Mouse (Mus musculus): ENCODE measurements at regions not wholly inside any gene's neighbourhood (a gene's known extent, or its start where the extent isn't known, plus 50 kb on each side); places are given as distances from the start of the nearest gene placed in this dataset.
"Not testable (repeated sequence)": the region's sequence is repeated elsewhere in the genome, so short reads cannot be mapped to it uniquely, and the experiment has no call there.

DNA sequence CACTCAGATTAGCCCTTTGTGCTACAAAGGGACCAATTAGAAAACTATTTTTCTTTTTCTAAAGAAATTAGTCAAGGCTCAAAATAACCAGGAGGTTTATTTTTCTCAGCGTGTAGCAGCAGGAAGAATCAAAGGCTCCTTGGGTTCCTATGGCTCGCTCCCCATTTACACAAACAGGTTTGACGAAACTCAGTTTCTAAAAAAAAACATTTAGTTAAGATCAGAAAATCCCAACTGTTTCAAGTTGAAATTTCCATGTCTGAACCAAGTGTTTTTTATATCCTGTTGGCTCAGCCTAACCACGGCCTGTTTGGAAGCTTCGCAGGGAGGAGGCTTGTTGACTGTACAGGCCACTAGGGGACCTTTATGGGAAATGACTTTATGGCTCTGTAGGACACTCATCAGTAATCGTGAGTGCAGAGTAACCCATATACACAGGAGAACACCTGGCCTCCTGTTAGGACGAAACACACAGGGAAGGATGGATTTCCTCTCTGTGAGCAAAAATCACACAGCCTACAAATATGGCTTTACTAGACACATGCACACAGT, 215.6 kb upstream of the Sesn3 start:
- DNase-seq: no peak

DNA sequence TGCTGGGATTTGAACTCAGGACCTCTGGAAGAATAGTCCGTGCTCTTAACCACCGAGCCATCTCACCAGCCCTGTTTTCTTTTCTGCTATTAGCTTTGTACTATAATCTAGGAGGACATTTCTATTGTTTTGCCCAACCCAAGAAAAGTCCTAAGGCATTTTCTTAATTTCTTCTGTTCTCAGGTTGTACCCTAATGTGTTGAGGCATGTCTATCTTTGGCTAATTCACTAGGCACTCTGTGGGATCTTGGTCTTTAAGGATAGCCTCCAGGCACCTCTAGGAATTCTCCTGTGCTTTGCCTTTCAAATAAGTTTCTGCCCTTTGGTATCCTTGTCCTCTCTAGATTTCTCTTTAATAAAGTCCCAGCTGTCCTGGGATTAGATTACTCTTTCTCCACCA, 214.6 kb upstream of the Sesn3 start:
- no peak for DNase-seq

DNA sequence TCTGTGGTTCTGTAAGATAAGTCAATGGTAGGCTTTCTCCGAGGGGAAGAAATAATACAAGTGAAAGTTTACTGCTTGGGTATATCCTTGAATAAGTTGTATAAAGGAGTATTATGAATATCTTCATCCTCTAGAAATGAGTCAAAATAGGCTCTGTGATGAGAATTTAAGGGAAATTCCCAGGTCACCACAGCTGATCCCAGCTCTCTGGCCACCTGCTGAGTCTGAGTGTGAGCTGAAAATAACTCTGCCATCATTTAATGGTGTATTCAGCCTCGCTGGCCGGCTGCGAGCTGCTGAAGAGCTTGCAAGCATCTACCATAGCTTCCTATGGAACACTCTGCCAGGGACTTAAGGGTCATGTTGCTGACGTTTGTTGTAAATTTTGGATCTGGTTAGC, 213.5 kb upstream of the Sesn3 start:
- no peak for DNase-seq

DNA sequence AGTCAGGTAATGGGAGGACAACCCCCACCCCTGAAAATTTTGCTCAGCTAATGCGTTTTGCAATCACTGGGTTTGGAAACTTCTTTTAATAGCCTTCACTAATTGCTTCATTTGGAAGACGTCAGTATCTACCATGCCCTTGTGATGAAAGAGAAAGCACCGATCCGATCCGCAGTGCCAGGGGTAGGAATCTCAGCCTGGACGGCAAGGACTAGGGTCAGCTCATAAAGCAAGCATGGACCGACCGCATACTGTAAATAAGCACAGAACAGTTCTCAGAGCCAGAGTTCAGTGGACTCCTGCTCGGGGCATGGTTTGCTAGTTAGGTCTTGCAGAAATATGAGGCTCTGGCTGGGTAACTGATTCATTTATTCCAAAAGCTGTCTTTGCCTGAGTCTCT, 213.0 kb upstream of the Sesn3 start:
- DNase-seq: no peak

DNA sequence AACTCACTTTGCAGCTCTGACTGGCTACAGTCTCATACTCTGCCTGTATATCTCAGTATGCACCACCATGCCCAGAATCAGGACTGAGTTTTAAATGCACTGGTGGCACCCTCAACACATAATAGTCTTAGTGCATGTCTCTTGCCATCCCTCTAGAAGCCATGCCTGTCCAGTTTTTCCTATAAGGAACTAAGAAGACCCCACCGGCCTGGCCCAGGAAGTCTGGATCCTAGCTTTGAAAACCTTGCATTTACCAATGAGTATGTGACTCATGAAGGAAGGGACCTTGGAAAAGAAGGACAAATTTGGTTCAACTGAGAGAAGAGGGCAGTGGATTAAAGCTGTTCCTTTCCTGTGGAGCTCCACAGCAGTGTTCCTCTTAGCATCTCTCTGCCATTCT, 212.2 kb upstream of the Sesn3 start:
- DNase-seq: no peak

DNA sequence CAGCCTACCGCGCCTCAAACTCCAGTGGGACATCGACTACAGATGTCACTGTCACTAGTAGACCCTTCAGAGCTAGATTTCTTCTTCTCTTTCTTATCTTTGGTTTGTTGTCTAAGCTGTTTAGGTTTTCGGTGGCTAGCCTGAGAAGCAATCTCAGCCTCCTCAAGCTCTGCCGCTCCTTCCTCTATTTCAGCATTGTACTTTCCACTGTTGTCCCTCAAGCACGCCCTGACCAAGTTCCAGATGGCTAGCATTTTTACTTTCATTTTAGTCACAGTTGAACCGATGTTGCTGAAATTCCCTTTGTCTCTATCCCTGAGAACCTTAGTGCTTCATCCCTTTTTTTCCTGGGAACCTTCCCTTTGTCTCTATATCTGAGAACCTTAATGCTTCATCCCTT, 208.1 kb upstream of the Sesn3 start:
- not testable (repeated sequence) for DNase-seq

DNA sequence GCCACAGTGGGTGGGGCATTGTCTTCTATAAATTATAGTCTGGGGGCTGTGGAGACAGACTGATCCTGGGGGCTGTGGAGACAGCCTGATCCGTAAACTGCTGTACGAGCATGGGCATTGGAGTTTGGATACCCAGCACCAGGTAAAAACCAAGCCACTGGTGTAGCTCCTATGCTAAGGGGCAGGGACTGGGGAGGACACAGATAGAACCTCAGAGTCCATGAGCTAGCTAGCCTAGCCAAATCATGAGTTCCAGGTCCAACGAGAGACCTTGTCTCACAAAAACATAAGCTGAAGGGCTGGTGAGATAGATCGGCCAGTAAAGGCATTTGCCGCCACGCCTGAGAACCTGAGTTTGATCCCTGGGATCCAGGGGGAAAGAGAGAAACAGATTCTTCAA, 205.8 kb upstream of the Sesn3 start:
- no peak for DNase-seq

DNA sequence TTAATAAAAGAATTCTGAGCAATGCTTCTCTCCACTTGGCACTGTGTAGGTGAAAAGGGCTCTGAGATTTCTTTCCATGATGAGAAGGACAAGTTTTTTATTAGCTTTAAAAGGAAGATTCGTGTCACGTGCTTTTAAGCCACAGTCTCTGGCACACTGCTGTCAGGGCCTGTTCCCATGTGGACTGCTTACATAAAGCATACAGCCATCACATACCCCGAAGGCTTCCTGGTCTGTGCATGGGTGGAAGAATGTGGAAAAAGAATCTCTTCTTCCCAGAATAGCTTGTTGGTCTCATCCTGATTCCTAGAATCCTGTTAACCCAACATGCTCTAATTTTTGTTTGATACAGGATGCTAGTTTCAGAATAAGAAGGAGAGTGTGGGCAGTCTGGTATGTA, 205.1 kb upstream of the Sesn3 start:
- DNase-seq: no peak

DNA sequence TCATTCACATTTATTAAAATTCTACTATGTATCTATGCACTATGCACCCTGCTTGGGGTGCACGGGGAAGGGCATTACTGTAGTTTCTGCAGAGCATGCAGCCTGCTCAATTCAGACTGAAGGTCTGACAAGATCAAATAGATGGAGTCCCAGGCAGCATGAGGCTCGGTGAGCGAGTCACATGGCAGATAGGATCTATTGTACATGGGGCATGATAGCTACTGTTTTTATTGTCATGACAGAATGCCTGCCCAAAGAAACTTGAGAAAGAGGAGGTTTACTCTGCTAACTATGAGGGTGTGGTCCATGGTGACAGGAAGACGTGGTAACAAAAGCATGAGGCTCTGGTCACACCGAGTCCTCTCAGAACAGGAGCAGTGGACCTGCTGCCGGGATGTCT, 203.1 kb upstream of the Sesn3 start:
- DNase-seq: no peak

DNA sequence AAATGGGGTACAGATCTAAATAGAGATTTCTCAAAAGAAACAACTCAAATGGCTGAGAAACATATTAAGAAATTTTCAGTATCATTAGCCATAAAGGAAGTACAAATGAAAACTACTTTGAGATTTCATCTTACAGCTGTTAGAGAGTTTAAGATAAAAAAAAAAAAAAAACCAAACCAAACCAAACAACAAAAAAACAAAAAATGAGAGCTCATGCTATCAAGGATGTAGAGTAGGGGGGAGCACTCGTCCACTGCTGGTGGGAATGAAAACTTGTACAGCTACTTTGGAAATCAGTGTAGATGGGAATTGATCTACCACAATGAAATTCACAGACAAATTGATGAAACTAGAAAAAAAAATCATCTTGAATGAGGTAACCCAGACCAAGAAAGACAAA, 201.9 kb upstream of the Sesn3 start:
- no peak for DNase-seq

DNA sequence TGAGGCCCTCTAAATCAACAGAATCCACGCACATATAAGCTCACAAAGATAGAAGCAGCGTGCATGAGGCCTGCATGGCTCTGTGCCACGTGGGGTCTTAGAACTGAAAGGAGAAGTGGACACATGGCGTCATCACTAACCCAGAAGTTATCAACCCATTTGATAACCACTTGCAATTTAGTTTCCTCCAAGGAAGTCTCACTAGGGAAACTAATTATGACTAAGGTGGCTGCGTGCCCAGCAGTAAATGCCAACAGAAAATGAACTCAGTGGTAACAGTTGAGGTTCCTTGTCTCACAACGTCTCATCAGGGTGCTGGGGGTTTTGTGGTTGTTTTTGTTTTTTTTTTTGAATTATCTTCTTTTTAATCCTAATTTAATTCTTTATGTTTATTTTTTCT, 200.6 kb upstream of the Sesn3 start:
- no peak for DNase-seq

DNA sequence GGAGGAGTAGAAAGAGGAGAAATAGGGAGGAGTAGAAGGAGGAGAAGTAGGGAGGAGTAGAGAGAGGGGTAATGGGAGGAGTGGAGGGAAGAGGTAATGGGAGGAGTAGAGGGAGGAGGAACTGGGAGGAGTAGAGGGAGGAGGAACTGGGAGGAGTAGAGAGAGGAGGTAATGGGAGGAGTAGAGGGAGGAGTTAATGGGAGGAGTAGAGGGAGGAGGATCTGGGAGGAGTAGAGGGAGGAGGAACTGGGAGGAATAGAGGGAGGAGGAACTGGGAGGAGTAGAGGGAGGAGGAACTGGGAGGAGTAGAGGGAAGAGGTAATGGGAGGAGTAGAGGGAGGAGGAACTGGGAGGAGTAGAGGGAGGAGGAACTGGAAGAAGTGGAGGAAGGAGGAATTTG, 200.0 kb upstream of the Sesn3 start:
- DNase-seq: not testable (repeated sequence)

DNA sequence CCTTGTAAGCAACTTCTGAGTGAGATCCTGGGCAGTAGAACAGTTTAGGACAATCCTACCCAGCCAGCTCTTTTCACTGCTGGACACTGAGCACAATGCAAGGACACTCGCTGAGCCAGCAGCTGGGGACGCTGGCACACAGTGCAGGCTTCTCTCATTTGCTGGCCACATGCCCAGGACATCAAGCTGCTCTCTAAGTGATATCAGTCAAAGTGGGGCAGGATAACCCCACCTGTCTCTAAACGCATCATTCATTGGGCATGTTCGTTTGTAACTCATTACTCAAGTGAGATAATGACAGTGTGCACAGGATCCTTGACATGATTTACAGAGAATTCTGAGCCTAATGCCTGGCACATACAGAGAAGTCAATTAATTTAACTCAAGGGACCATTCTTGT, 199.4 kb upstream of the Sesn3 start:
- peak; percentile 53 to 76 for DNase-seq

DNA sequence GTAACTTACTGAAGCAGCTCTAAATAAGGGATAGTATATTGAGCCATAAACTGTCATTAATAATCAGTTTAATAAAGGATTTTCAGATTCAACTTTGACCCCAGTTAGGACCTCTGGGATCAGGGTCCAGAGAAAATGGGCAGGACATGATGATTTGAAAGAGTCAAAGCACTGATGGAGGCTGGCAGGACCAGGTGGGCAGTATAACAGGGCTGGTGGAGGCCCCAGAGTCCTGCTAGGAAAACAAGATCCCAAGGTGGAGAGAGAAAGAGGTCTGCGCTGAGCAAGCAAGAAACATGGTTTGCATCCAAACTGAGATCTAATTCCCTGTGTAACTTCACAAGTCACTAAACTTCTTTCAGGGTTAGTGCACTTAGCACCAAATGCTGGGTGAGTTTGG, 199.0 kb upstream of the Sesn3 start:
- DNase-seq: no peak

DNA sequence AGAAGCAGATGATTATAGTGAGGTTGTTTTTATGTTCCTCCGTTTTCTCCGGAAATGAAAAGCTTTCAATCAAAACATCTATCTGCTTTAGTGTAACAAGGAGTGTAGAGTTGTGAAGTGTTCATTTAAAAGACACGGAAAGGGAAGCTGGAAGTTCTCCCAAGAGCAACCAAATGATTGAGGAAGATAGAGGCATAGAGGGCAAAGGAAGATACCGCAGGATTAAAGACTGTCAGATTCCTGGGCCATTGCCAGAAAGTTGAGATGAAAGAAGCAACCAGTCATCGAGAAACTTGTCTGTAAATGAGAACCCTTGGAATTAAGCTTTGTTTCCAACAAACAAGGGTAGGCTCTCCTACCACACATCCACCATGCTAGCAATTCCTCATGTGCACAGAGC, 198.1 kb upstream of the Sesn3 start:
- DNase-seq: no peak

DNA sequence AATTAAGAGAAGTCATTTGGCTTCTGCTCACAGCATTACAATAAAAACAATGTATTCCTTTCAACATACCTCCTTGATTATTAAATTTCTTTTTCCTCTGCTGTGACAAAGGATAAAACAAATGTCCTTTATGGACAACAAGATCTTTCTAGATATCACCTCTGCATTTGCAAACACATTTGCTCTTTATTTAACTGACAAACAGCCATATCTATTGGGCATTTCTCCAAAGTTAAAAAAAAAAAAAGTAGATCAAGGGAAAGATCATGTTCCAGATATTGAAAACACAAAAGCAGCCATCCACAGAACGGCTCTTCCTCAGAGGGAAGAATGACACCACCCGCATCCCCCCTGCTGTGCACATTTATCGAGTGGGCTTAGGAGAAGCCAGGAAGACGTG, 193.7 kb upstream of the Sesn3 start:
- DNase-seq: no peak

DNA sequence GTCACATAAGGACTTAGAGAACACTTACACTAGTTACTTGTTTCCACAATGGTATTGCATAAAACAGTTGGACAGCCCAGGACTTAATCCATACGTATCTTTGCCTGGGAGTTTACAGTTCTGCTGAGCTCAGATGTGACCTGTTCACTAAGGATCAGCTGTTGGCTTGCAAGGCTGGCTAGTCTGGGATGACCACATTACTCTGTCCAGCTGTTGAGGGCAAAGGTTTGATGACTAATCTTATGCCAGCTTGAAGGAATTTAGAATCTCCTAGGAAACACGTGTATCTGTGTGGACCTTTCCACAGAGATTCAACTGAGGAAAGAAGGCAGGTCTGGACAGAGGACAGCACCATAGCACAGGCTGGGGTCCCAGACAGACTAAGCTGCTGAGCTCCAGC, 188.7 kb upstream of the Sesn3 start:
- no peak for DNase-seq

DNA sequence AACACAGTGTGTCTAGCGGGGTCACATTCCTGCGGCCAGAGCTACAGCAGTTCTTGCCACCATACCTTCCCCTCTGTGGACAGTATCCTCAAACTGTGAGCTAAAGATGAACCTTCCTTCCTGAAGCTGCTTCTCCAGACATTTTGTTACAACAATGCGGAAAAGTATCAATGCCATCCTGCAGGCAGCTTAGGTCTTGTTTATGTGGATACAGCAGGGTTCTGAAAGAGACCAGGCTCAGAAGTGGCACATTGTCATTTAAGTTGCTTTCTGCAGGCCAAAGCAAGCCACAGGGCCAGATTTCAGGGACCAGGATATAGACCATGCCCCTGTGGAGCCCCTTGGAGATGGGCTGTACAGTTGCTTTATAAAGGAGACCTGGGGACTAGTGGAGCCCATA, 188.3 kb upstream of the Sesn3 start:
- no peak for DNase-seq

DNA sequence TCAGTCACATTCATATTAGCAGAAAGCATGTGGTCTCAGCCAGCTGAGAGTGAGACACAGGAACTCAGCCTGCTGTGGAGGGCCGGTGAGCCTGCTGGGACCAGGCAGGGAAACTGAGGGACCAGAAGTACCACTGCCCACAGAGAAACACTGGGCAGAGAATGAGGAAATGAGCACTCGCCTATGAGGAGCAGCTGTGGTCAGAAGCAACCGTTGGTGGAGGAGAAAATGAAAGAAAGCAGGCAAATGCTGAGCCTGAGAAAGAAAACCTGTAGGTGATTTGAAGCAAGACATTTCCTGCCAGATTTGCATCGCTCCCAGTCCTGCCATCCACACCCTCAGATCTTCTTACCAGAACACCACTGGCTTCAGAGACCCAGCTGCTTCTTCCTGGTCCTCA, 187.0 kb upstream of the Sesn3 start:
- DNase-seq: no peak

DNA sequence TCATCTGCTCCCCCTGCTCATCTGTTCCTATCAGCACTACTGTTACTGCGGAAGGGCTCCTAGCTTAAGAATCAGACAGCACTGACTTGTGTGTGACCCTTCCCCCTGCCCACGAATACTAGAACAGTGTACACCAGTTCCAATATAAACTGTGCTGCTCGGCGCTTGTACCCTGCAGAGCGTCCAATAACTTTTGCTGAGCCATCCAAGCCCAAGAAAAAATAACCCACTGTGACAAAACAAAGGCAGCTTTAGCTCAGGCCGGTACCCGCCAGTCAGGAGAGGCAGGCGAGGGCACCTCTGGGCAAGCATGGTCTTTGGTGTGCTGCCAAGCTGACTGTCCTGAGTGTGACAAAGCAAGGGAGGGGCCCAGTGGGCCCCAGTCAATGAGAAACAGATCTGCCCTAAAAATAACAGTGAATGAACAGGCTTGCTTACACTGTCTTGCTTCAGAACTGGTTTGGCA, 185.0 kb upstream of the Sesn3 start:
- peak; percentile 30 to 45 for DNase-seq

DNA sequence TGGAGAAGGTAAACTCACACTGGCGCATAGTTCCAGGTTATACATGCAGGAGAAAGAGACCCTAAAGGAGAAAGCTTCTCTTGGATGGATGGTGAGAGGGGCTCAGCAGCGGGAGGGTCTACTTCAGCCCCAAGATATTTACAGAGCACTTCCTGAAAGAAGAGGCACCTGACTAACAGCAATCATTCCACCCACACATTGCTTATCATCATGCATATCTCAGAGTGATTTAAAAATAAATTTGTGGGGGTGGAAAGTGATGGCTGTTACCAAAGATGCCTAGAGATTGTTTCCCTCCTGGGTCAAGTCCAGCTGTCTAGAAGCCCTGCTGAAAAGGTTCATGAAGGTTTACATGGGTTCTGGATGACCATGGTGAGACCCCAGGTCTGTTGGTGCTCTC, 184.4 kb upstream of the Sesn3 start:
- no peak for DNase-seq

DNA sequence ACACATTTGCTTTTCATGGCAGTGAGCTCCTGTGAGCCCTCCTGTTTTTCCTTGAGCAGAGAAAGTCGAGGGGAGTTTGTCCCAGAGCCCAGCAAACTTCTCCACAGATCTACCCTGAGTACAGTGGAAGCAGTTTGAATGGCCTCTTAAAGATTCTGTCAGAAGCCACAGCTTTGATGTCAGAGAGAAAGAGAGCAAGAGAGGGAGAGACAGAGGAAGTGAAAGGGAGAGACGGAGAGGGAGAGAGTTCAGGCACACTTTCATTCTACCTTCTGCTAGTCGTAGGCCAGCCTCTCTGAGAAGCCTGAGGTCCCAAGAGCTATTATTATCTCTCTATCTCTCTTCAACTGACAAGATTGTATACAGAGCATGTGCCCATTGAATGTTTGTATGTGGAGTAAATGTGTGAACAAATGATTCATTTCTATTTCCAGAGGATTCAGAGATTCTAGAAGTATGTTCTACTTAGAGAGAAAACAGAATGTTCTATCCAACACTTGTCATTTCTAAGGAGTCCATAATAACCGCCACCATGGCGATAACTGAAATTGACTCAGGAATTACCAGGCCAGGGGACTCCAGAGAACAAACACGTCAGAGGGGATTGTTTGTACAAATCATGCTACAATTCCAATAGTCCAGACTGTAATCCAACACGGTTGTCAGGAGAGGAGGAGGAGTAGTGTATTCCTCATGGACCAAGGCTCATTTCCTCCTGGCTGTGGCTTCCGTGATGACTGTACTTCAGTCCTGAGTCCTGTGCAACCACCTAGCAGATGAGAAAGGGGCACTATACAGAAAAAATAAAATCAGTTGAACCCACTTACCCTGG, 183.6 kb upstream of the Sesn3 start:
- no peak for DNase-seq

DNA sequence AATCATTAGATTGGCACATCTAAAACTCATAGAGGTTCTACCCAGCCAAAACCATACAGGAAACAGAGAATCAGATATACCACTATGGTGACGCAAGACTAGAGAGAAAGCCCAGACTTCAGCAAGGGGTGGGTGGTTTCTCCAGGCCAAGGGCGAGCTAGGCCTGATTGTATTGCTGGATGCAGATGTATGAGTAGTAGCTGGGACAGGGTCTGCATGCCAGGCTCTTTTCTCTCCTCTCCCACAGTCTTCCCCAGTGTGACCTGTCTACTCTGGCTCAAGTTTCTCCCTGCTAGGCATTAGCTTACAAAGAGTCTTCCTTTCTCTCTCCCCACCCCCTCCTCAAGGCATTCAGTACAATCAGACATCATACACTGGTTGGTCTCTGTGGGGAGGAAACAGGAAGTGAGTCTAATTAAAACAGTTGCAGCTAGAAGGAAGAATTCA, 181.8 kb upstream of the Sesn3 start:
- peak in 1 of 2 experiments; percentile 21 for DNase-seq

DNA sequence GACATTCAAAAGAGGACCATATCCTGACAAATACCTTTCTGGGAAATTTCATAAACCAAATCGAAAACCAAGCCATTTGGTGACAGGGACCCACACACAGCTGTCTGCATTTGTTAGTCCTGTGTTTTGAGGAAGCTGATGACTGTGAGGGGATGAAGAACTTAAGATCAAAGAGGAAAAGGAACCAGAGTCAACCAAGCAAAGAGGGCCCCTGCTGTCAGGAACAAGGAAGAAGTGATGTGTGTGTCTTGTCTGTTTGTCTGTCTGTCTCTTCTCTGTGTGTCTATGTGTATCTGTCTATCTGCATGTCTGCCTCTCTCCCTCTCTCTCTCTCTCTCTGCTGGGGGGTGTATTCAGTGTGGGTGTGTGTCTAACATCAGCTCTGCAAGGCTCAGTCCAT, 171.3 kb upstream of the Sesn3 start:
- DNase-seq: no peak

DNA sequence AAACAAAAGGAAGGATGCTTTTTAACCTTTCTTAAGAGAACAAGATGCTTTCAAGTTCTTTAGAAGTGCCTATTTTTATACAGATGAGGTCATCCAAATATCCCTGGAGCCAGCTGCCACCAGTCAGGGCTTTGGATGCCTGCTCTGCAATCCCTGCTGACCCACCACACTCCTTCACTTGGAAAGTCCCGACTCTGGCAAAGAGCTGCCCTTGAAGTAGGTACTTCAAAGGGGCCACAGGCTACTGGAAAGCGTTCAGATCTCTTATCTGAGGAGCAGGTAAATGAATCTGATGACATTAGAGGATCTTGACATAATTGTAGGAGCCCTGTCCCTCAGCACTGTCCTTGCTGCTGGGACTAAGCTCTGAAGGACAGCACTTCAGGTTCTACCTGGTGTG, 169.9 kb upstream of the Sesn3 start:
- peak; percentile 40 to 69 for DNase-seq
